Mouse (Mus musculus): ENCODE results near the gene Srd5a2.
"Not testable (repeated sequence)": the region's sequence is repeated elsewhere in the genome, so short reads cannot be mapped to it uniquely, and the experiment has no call there.

Srd5a2 gene

DNA sequence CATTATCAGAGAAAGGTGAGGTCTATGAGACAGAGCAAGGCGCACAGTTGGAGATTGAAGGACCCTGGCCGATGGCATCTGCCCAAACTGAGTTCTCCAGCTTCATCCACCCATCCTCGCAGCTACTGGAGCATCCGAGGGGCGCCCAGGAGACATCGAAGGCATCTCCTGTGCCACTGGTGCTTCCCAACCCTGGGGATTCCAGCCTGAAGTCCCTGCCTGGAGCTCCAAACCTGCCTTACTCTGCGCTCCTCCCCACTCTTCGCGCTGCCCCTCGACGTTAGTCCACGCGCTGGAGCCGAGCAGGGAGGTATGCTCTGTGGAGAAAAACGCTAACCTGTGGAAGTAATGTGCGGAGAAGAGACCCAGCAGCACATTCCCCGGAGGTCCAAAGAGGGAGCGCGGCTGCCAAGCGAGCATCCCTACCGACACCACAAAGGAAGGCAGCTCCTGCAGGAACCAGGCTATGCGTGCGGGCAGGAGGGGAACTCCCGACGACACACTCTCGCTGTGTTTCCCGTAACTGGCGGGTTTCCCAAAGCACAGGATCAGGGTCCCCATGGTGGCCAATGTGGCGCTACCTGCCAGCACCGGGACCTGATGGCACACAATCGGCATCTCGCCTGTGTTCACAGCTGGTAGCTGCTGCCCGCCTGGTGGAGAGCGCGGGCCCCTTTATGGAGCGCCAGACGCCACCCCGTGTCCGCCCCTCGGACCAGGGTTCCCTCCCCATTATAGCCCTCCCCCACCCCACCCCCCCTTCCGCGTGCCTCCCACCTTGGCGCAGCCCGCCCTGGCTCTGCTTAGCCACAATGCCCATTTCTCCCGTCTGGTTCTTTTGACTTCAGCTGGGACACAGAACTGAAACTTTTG is at the start of gene Srd5a2:
Srd5a2 (minus strand) TSS at position 707 of the 873 bp plus-strand sequence.
- DNase-seq (ENCODE audit: low spot score in 2 of 2), result peak in 1 of 2 experiments; percentile 21

DNA sequence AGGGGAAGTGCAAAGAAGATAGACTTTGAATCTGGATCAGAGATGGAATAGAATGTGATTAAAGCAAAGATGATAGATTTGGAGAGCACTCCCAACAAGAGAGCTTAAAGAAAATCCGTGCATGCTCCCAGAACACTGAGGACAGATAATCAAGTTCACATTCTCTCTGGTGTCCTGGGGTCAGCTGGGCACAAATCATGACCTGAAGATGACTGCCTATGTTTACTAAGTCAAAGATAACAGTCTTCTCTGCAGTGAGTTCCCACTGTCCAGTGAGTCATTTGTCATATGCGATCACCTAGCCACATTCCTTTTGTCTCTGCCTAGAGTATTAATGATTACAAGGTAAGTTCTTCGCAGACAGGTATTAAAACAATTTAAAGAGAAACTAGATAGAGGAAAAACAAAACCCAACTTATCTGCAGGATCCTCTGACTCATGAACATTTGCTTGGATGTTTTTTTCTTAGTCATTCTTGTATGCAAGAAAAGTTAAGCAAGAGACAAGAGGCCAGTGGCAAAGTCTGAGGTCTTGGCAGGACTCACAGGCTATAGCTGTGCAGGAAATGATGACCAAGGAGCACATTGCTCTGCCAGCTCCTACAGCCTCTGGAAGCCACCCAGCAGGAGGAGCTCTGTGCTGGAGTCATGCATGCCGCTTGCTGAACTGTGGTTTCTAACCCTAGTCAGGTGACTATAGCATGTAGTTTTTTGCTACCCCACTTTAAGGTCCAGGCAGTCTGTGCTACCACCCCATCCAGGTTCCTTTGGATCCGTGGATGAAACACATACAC is 41.4 kb upstream of the Srd5a2 start:
- DNase-seq (ENCODE audit: low spot score in 2 of 2), result no peak

DNA sequence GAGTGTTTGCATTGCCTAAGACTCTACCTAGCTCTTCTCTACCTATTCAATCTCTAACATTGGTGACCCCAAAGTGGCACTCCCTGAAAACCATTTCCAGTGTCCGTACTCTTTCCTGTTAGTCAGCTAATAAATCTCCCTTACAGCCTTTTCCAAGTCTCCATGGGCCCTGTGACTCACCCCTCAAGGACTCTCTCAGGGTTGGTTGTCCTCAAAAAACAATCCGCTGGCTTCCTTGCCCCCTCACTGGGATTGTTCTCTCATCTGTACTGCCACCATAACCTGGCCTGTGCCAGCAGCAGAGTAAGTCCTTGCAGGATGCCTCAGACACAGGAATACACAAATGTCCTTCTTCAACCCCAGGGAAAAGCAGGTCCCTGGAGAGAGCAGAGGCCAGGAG is 40.3 kb upstream of the Srd5a2 start:
- DNase-seq (ENCODE audit: low spot score in 2 of 2), result no peak

DNA sequence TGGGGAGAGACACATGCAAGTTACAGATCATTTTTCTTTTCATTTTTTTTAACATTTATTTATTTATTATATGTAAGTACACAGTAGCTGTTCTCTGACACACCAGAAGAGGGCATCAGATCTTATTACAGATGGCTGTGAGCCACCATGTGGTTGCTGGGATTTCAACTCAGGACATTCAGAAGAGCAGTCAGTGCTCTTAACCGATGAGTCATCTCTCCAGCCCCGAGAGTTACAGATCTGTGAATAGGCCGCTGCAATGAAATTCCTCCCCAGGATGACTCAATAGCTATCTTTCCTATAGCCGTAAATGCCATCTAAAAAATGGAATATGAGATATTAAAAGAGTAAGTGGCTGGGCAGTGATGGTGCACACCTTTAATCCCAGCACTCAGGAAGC is 35.7 kb upstream of the Srd5a2 start:
- DNase-seq (ENCODE audit: low spot score in 2 of 2), result no peak

DNA sequence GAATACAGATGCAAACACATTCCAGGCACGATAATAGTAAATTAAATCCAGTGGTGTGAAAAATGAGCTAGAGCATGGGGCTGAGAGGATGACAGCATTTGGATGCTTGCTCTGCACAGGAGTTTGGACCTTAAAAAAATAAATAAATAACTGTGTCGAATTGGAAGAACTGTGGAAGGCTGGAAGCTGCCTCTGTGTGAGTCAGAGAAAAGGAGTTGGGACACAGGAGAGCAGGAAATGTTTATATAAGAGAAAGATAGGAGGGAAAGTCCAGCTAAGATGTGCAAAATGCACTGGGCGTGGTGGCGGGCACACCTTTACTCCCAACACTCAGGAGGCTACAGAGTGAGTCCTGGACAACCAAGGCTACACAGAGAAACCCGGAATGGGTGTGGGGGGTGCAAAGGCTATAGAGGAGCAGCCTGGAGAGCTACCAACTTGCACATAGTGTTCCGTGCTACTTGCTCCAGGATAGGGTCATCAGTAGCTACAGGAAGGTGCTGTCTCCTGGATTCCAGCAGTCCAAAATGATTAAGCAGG is 32.4 kb upstream of the Srd5a2 start:
- DNase-seq (ENCODE audit: low spot score in 2 of 2), result no peak

DNA sequence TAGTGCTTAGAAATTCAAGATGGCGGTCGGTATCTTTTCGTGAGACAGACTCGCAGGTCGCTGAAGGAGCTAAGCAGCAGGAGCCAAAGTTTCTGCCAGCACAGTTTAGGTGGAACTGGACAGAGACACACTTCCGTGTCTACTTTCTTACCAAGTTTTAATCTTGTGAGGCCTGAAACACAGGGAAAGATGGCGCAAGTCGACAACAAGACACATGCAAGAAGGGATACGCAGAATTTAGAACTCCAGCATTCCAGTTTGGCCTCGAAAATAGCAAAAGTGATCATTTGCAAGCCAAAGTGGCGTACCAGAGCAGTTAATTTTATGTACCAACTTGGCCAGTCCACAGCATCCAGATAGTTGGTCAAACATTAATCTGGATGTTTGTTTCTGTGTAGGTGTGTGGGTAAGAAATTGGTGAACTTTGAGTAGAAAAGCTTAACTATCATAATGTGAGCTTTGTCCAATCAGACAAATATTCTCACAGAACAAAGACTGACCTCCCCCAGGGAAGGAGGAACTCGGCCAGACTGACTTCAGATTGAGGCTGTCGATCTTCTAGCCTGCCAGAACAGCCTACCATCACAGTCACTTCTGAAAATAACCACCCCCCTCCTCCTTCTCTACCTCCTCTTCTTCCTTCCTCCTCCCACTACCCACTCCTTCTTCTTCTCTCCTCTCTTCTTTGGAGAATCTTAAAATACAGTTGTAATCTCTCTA is 31.2 kb upstream of the Srd5a2 start:
- no peak for DNase-seq (ENCODE audit: low spot score in 2 of 2)

DNA sequence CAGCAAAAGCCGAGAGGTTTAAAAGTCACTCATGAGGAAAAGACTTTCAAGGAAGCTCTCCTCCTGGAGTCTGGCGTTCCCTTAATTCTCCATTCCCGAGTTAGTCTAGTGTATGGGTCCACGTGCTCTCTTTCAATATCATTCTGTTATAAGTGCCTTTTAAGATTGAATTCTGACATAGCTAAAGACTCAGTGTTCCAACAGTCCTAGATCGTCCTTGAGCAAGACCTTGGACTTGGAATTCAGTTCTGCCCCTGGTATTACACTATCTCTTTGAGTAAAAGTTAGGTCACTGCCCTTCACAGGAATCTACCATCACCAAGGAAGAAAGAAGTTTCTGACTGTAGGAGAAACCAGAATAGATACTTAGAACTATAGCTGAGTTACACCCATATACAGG is 25.4 kb upstream of the Srd5a2 start:
- not testable (repeated sequence) for DNase-seq (ENCODE audit: low spot score in 2 of 2)

DNA sequence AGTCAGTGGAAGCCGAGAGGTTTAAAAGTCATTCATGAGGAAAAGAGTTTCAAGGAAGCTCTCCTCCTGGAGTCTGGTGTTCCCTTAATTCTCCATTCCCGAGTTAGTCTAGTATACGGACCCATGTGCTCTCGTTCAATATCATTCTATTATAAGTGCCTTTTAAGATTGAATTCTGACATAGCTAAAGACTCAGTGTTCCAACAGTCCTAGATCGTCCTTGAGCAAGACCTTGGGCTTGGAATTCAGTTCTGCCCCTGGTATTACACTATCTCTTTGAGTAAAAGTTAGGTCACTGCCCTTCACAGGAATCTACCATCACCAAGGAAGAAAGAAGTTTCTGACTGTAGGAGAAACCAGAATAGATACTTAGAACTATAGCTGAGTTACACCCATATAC is 15.0 kb upstream of the Srd5a2 start:
- DNase-seq (ENCODE audit: low spot score in 2 of 2), result not testable (repeated sequence)

DNA sequence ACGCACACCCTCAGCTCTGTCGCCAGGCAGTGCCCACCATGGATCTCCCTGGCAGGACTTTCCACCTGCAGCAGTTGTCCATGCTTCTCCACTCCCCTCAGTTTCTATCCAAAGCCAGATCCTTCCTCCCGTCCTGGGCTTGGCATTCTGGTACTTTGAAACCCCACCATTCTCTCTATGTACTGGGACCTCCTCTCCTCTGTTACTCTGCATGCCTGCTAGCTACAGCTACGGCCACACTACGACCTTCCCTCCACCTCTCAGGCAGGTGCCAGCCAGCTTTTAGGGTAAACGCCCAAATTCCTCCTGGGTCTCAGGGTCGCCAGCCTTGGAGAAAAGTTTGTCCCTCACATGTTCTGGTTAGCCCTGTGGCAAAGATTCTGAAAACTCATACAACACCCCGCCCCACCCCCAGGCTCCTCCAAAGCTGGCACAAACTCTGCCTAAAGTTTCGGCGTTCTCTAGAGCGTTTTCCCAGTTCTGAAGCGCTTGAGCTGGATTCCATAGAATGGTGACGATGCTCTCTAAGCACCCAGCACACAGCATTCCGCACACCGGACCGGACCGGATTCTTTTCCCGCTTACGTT is 607 bp upstream of the Srd5a2 start:
- no peak for DNase-seq (ENCODE audit: low spot score in 2 of 2)

DNA sequence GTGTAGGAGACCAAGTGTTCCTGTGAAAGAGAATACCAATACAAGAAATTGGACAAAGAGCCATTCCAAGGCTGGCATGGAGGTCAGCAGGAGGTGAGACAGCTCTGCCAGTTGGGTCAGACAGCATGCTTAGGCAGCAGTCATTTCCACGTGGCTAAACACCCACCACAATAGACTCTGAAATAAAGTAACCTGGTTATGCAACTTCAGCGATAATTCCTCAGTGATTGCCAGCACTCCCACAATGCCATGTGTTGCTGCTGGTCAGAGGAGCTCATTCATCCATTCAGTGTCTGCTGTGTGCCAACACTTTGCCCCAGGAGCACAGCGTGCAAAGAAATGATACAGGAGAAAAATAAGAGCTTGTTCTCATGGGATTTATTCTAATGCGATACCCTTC is 4.0 kb downstream of the Srd5a2 start:
- no peak for DNase-seq (ENCODE audit: low spot score in 2 of 2)

DNA sequence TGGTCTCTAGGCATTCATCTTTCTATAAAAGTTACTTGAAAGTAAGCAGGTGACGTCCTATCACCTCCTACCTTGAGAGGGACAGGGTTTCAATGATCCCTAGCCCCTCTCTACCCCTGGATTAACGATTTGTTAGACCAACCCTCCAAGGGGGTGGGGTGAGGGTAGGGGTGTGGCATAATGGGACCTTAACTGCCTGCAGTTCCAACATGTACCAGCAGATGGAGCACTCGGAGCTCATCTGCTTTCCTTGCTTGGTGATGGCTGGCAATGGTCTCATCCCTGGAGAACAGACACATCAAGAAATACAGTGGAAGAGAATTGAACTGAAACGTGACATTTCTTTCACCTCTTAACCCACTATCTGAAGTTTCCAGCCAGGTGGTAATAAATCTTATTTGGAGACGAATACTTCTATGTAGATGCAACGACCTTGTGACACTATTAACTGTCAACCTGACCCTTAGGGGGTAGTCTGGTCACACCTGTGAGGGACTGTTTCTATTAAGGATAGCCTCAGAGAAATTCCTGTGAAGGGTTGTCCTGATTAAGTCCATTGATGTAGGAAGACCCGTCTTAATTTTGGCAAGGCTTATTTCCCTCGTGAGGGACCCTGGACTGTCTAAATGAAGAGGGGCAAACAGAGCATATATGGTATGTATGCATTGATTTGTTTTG is 27.1 kb downstream of the Srd5a2 start:
- DNase-seq (ENCODE audit: low spot score in 2 of 2), result peak; percentile 87 to 88

DNA sequence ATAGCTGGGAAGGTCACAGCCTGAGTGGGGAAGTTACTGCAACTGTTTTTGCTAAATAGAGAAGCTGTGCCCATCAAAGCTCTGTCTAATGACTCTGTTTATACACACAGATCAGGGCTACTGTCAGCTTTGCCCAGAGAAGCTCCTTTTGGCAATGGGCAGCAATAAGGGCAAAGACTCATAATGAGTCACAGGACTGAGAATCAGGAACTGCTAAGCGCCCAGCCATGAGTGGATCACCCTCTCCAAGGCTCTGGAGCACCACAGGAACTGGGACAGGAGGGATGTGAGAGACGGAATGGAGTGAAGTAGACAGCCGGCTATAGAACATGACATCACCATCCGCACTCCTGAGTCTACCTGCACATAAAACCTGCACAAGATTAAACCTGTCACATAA is 29.4 kb downstream of the Srd5a2 start:
- DNase-seq (ENCODE audit: low spot score in 2 of 2), result no peak

DNA sequence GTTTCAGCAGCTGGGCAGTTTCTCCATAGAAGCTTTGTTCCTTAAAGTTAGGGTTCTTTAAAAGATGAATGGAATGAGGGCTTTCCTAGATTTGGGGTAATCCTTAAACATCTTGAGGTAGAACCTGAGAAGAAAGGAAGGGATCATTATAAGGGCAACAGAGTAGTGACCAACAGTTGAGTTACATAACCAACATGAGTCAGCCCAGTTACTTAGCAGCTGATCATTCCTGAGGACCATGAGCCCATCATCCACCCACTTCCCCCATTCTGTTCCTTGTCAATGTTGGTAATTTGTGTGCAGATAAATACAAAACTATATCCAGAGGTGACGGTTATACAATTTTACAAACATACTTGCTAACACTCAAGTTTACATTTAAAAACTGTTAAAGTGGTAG is 30.1 kb downstream of the Srd5a2 start:
- DNase-seq (ENCODE audit: low spot score in 2 of 2), result no peak

DNA sequence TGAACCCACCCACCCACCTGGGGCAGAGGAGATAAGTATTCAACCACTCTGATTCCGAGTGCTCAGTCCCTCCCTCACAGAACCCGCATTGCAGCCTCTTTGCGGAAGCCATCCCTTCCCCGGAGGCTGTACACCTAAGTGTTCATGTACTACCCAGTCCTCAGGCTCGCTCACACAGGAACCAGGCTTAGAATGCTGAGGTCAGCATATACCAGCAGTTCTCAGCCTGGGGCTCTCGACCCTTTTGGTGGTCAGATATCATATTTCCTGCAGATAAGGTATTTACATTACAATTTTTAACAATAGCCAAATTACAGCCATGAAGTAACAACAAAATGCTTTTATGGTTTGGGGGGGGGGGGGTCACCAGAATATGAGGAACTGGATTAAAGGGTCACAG is 32.6 kb downstream of the Srd5a2 start:
- no peak for DNase-seq (ENCODE audit: low spot score in 2 of 2)

DNA sequence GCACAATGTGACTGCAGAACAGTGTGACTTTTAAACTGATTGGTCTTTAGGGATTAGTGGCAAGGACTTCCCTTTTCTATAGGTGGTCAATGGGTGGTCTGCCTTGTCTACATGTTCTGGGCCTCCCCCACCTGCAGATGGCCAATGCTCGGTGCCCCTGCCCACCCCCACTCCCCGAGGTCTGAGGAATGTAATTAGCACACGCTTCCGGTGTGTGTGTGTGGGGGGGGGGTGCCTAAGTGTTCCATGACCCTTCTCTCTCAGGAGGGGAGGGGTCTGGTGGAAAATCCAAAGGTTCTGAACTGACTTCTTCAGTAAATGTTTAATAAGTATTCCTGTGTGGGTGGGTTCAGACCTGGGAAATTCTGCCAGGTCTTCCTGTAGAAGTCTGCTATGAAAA is 39.0 kb downstream of the Srd5a2 start:
- DNase-seq (ENCODE audit: low spot score in 2 of 2), result no peak

DNA sequence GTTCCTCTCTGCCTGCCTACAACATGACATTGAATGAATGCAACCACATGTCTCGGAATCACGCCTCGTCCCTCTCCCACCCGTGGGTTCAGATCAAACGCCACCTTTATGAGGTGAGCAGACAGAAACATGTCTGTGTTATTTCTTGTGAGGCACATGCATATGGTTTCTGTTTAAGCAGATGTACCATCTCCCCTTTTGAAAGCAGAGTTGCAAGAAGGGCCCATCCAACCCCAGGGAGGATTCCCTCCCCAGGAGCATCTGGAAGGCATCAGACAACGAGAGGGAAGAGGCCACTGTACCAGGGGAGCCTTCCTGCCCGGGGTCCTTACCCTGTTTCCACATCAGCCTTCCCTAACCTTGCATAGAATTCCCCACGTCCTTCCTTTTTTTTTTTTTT is 40.7 kb downstream of the Srd5a2 start:
- no peak for DNase-seq (ENCODE audit: low spot score in 2 of 2)

DNA sequence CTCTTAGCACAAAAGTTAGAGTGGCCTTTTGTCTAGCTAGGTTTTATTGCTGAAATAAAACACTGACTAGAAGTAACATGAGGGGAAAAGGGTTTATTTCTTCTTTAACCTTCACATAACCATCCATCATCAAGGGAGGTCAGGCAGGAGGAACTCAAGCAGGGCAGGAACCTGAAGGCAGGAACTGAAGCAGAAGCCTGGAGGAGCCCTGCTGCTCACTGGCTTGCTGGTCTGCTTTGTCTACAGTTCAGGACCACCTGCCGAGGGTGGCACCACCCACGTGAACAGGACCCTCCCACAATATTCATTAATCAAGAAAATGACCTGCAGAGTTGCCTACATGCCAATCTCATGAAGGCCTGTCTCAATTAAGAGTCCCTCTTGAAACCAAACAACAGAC is 45.3 kb downstream of the Srd5a2 start:
- DNase-seq (ENCODE audit: low spot score in 2 of 2), result no peak

DNA sequence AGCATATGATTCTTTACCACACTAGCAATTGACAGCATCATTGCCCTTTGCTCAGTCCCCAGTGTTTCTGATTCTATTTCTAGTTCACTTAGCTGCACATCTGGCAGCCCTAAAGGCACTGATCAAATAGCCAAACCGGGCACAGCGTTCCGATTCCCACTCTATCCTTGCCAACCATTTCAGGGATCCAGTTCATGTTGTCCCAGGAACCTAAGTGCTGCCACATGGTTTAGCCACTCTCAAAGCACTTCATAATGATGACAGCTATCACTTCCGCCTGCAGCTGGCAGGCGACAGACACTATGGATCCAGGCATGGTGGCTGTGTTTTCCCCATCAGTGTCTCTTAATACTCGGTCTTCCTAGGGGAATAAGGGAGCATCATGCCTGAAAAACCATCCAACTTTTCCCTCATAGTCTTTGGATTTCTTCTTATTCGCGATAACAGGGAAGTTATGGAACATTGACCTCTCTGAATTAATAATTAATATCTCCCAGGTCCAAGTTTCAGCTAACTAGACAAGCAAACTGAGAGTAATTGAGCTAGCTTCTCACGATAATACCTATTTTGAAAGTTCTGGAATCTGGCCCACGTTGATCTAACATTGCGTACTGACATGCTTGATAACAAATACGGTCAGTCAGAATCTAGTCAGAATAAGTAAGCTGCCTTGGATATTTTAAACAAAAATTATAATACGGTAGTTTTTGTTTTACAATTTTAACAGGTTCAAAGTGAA is 51.6 kb downstream of the Srd5a2 start:
- no peak for DNase-seq (ENCODE audit: low spot score in 2 of 2)

DNA sequence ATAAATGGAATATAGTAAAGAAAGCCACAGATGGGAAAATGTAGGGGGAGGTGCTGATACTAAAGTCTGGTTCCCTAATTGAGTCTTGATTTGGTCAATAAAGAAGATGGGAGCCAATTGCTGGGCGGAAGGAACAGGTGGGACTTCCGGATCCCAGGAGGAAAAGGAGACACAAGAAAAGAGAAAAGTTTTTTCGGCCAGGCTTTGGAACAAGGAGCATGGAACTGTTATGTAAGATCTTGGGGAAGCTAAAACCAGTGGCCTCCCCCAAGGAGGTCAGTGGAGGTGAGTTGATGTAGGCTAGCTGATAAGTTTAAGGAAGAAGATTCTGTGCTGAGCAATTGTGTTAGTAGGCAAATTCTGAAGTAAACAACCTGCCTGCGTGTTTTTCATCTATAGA is 56.5 kb downstream of the Srd5a2 start:
- no peak for DNase-seq (ENCODE audit: low spot score in 2 of 2)

DNA sequence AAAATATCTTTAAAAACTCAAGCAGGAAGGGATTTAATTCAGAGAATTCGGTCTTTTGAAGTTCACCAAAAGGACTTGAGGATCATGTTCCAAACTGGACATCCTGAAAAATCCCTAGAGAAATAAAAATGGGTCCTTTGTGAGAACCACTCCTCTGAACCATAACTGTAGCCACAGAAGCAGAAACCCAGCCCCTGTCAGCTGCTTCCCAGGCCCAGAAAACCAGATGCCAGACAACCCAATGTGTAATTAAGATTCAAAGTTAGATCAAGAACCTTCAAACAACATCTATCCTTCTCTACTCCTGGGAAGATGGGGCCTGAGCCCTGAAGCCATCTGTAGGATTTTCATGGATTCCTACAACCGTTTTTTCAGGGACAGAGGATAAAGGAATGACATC is 61.1 kb downstream of the Srd5a2 start:
- DNase-seq (ENCODE audit: low spot score in 2 of 2), result no peak

All from right cerebral cortex, postnatal 10 days (tissue).